Mouse (Mus musculus): Measurements from ENCODE around the gene Slc46a1. TPM values are rescaled to one million over a fixed set of nuclear protein-coding genes. Genes with fewer than 3 reads are reported as not detected.

The Slc46a1 gene
- polyA plus RNA-seq, 1 experiment from 2014 or later: 14.5 TPM

GRCm38 (mm10) chr11:78502909-78503650, 37.6 kb downstream of the Slc46a1 start, which contains the start of gene Sebox:
Gene Sebox, plus strand, starts transcription at chr11:78503447.
- Histone ChIP-seq H3K4me1 (replicated peaks; ENCODE audit: control insufficient read depth, insufficient read depth, low read length) (no peaks in the 10 kb centered on the region), H3K4me2 (replicated peaks; ENCODE audit: low read depth, low read length) (no peak within 1 kb of the TSS), H3K27ac (ENCODE audit: low read depth, low read length) (no peak within 1 kb of the TSS), H3K27me3 (ENCODE audit: control insufficient read depth, insufficient read depth, low read length) (no peaks in the 10 kb centered on the region), H3K4me3 (ENCODE audit: low read depth, low read length) (no peak within 1 kb of the TSS), H3K9ac (ENCODE audit: low read depth, low read length) (no peak within 1 kb of the TSS), H3K36me3 (ENCODE audit: control insufficient read depth, insufficient read depth, low read length) (peaks cover 4% of the 10 kb centered on the region; the same call in 1 of the 2 replicates), H3K9me3 (ENCODE audit: control insufficient read depth, low read length) (no peaks in the 10 kb centered on the region)
- DNase-seq (ENCODE audit: low spot score) (no peak), ATAC-seq (ENCODE audit: low FRiP score) (no peak)
- WGBS: 71% methylated on average over 7 of the region's 7 CpGs

GRCm38 (mm10) chr11:78505430-78505829, 39.9 kb downstream of the Slc46a1 start:
- Histone ChIP-seq H3K4me2 (replicated peaks; ENCODE audit: low read depth, low read length) (no peak overlapping the region), H3K9ac (ENCODE audit: low read depth, low read length) (no peak overlapping the region), H3K27me3 (ENCODE audit: control insufficient read depth, insufficient read depth, low read length) (no peaks in the 10 kb centered on the region), H3K4me1 (replicated peaks; ENCODE audit: control insufficient read depth, insufficient read depth, low read length) (no peaks in the 10 kb centered on the region), H3K36me3 (ENCODE audit: control insufficient read depth, insufficient read depth, low read length) (peaks cover 7% of the 10 kb centered on the region; the same call in 1 of the 2 replicates), H3K4me3 (ENCODE audit: low read depth, low read length) (no peak overlapping the region), H3K9me3 (ENCODE audit: control insufficient read depth, low read length) (no peaks in the 10 kb centered on the region), H3K27ac (ENCODE audit: low read depth, low read length) (no peak overlapping the region)
- 78% methylated on average over 3 of the region's 3 CpGs for whole genome bisulfite sequencing
- DNase-seq (ENCODE audit: low spot score) (no peak), ATAC-seq (ENCODE audit: low FRiP score) (no peak)

GRCm38 (mm10) chr11:78509148-78509547, 43.7 kb downstream of the Slc46a1 start:
- H3K27ac ChIP-seq (ENCODE audit: low read depth, low read length): no peak overlapping the region
- 78% methylated on average over 5 of the region's 5 CpGs for WGBS
- DNase-seq (ENCODE audit: low spot score): no peak

GRCm38 (mm10) chr11:78512025-78512957, 46.8 kb downstream of the Slc46a1 start, which contains the start of the genes Tmem199 and Poldip2:
Gene Tmem199, minus strand, starts transcription at chr11:78512172.
Gene Poldip2, plus strand, starts transcription at chr11:78512193.
- no peaks in the 10 kb centered on the region for H3K4me1 ChIP-seq (replicated peaks; ENCODE audit: control insufficient read depth, insufficient read depth, low read length)
- 1% methylated on average over 66 of the region's 67 CpGs for WGBS
- H3K4me3 ChIP-seq (ENCODE audit: low read depth, low read length): peak within 1 kb of the TSS; percentile 94
- peak within 1 kb of the TSS; percentile 74 for H3K27ac ChIP-seq (ENCODE audit: low read depth, low read length)
- DNase-seq (ENCODE audit: low spot score) (peak; percentile 96), ATAC-seq (ENCODE audit: low FRiP score) (peak; percentile 95)
- no peaks in the 10 kb centered on the region for H3K27me3 ChIP-seq (ENCODE audit: control insufficient read depth, insufficient read depth, low read length)
- H3K9ac ChIP-seq (ENCODE audit: low read depth, low read length): peak within 1 kb of the TSS; percentile 95
- no peaks in the 10 kb centered on the region for H3K9me3 ChIP-seq (ENCODE audit: control insufficient read depth, low read length)
- H3K4me2 ChIP-seq (replicated peaks; ENCODE audit: low read depth, low read length): peak within 1 kb of the TSS; percentile 89
- peaks cover 10% of the 10 kb centered on the region for H3K36me3 ChIP-seq (ENCODE audit: control insufficient read depth, insufficient read depth, low read length)

More at GRCm38 (mm10) chr11:78509148-78509547, 43.7 kb downstream of the Slc46a1 start:
- Histone ChIP-seq H3K9ac (ENCODE audit: low read depth, low read length) (no peak overlapping the region), H3K4me3 (ENCODE audit: low read depth, low read length) (no peak overlapping the region), H3K27me3 (ENCODE audit: control insufficient read depth, insufficient read depth, low read length) (no peaks in the 10 kb centered on the region), H3K4me1 (replicated peaks; ENCODE audit: control insufficient read depth, insufficient read depth, low read length) (no peaks in the 10 kb centered on the region), H3K4me2 (replicated peaks; ENCODE audit: low read depth, low read length) (no peak overlapping the region), H3K36me3 (ENCODE audit: control insufficient read depth, insufficient read depth, low read length) (peaks cover 7% of the 10 kb centered on the region; the same call in 1 of the 2 replicates), H3K9me3 (ENCODE audit: control insufficient read depth, low read length) (no peaks in the 10 kb centered on the region)
- ATAC-seq (ENCODE audit: low FRiP score): no peak

- peak overlapping the region; percentile 89; the same call in 1 of the 2 replicates for H3K4me2 ChIP-seq (replicated peaks; ENCODE audit: low read depth, low read length)
- H3K4me3 ChIP-seq (ENCODE audit: low read depth, low read length): peak overlapping the region; percentile 94; the same call in 1 of the 2 replicates
- 91% methylated on average over 3 of the region's 3 CpGs for WGBS
- H3K4me1 ChIP-seq (replicated peaks; ENCODE audit: control insufficient read depth, insufficient read depth, low read length): no peaks in the 10 kb centered on the region
- H3K27ac ChIP-seq (ENCODE audit: low read depth, low read length): no peak overlapping the region
- H3K9me3 ChIP-seq (ENCODE audit: control insufficient read depth, low read length): no peaks in the 10 kb centered on the region
- H3K36me3 ChIP-seq (ENCODE audit: control insufficient read depth, insufficient read depth, low read length): peaks cover 11% of the 10 kb centered on the region
- H3K9ac ChIP-seq (ENCODE audit: low read depth, low read length): peak overlapping the region; percentile 95
- no peaks in the 10 kb centered on the region for H3K27me3 ChIP-seq (ENCODE audit: control insufficient read depth, insufficient read depth, low read length)
- DNase-seq (ENCODE audit: low spot score) (no peak), ATAC-seq (ENCODE audit: low FRiP score) (no peak)
Measured at GRCm38 (mm10) chr11:78513106-78513790, 47.8 kb downstream of the Slc46a1 start.

- Histone ChIP-seq H3K4me3 (ENCODE audit: low read depth, low read length) (no peak overlapping the region), H3K36me3 (ENCODE audit: control insufficient read depth, insufficient read depth, low read length) (peaks cover 12% of the 10 kb centered on the region; the same call in 1 of the 2 replicates), H3K27me3 (ENCODE audit: control insufficient read depth, insufficient read depth, low read length) (no peaks in the 10 kb centered on the region), H3K9me3 (ENCODE audit: control insufficient read depth, low read length) (no peaks in the 10 kb centered on the region), H3K4me2 (replicated peaks; ENCODE audit: low read depth, low read length) (no peak overlapping the region), H3K27ac (ENCODE audit: low read depth, low read length) (no peak overlapping the region), H3K4me1 (replicated peaks; ENCODE audit: control insufficient read depth, insufficient read depth, low read length) (no peaks in the 10 kb centered on the region), H3K9ac (ENCODE audit: low read depth, low read length) (no peak overlapping the region)
- 59% methylated on average over 2 of the region's 2 CpGs for WGBS
- DNase-seq (ENCODE audit: low spot score) (no peak), ATAC-seq (ENCODE audit: low FRiP score) (no peak)
Measured at GRCm38 (mm10) chr11:78515549-78516325, 50.2 kb downstream of the Slc46a1 start.

GRCm38 (mm10) chr11:78518931-78519330, 53.4 kb downstream of the Slc46a1 start:
- no peak overlapping the region for H3K4me2 ChIP-seq (replicated peaks; ENCODE audit: low read depth, low read length)
- no peak for DNase-seq (ENCODE audit: low spot score)
- H3K27me3 ChIP-seq (ENCODE audit: control insufficient read depth, insufficient read depth, low read length): no peaks in the 10 kb centered on the region
- H3K36me3 ChIP-seq (ENCODE audit: control insufficient read depth, insufficient read depth, low read length): peaks cover 20% of the 10 kb centered on the region
- H3K27ac ChIP-seq (ENCODE audit: low read depth, low read length): no peak overlapping the region
- no peak overlapping the region for H3K4me3 ChIP-seq (ENCODE audit: low read depth, low read length)
- no peak overlapping the region for H3K9ac ChIP-seq (ENCODE audit: low read depth, low read length)
- ATAC-seq (ENCODE audit: low FRiP score): no peak
- 89% methylated on average over 10 of the region's 10 CpGs for WGBS
- H3K4me1 ChIP-seq (replicated peaks; ENCODE audit: control insufficient read depth, insufficient read depth, low read length): no peaks in the 10 kb centered on the region
- H3K9me3 ChIP-seq (ENCODE audit: control insufficient read depth, low read length): no peaks in the 10 kb centered on the region
